Mouse (Mus musculus) mammary gland, adult 2 months (tissue): ENCODE data around the gene Oser1. TPM values are rescaled to one million over a fixed set of nuclear protein-coding genes. Genes with fewer than 3 reads are reported as not detected.

Experiments used
- polyA plus RNA-seq: library from polyadenylated mRNA; depleted of rRNA; stranded (reverse); fragments of >200 nt; gene quantifications from 2 replicates; pipeline ENCODE4 v1.2.3, GENCODE M21; 2012; ENCODE audit warnings: low replicate concordance; rRNA removed

Gene Oser1
- 8.0 and 20.3 TPM in 2 replicates for polyA plus RNA-seq

GRCm38 (mm10) chr2:163424597-163424996 lies at the start of gene Oser1:
Gene Oser1 (minus strand): TSS chr2:163424697.

GRCm38 (mm10) chr2:163472466-163472851 lies 48.0 kb upstream of the Oser1 start, which contains the start of gene Fitm2:
Gene Fitm2 (minus strand): TSS chr2:163472629.

GRCm38 (mm10) chr2:163438246-163438618 lies 13.7 kb upstream of the Oser1 start, which contains the start of gene Gdap1l1:
Gene Gdap1l1 (plus strand): TSS chr2:163438476.

DNA sequence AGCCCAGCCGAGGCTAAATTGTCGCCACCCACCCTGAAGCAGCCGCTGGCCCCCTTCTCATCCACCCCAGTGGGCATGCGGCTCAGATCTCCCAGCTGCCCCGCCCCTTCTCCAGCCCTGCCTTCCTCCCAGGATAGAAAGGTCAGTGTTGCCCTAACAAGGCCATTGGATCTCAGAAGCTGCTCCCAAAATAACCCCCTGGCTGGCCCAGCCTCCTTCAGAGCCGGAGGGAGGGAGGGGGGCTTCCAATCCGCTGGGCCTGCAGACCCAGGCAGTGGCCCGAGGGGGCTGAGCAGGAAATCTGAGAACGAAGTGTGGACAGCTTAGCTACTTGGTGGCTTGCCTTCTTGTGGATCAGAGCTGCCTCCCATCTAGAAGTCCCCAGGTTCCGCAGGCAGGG lies 26.6 kb downstream of the Oser1 start, which contains the start of gene Jph2:
Gene Jph2 (minus strand): TSS at position 89 of the 400 bp plus-strand sequence.

Other genes starting within 250 kb of the Oser1 start
- gene Tox2, start 221.6 kb downstream of the Oser1 start, polyA plus RNA-seq: 50.5 and 179 TPM in 2 replicates
- 9.0 and 68.6 TPM in 2 replicates for gene Jph2, start 26.7 kb downstream of the Oser1 start, polyA plus RNA-seq
- 1.1 and 2.5 TPM in 2 replicates for gene Gdap1l1, start 13.8 kb upstream of the Oser1 start, polyA plus RNA-seq
- gene Fitm2, start 47.9 kb upstream of the Oser1 start, polyA plus RNA-seq: 56.3 TPM in 2 replicates
- gene R3hdml, start 67.6 kb upstream of the Oser1 start, polyA plus RNA-seq: 14.0 and 14.7 TPM in 2 replicates
- 0.07 and 1.0 TPM in 2 replicates for gene Hnf4a, start 82.1 kb upstream of the Oser1 start, polyA plus RNA-seq
- gene Ttpal, start 177.6 kb upstream of the Oser1 start, polyA plus RNA-seq: 24.3 and 46.4 TPM in 2 replicates
- 326 and 633 TPM in 2 replicates for gene Serinc3, start 220.4 kb upstream of the Oser1 start, polyA plus RNA-seq
- gene Pkig, start 233.7 kb upstream of the Oser1 start, polyA plus RNA-seq: 97.0 and 131 TPM in 2 replicates